Mouse (Mus musculus) stomach, postnatal 0 days (tissue): Measurements from ENCODE around the gene Dchs1. TPM values are rescaled to one million over a fixed set of nuclear protein-coding genes. Genes with fewer than 3 reads are reported as not detected.

Source experiments
- ATAC-seq: fragments of 200-750 bp; cut with Nextera tagmentation; 2 replicates; pipeline ENCODE4 v1.8.0; 2017; ENCODE audit not compliant: low FRiP score, low TSS enrichment
- DNase-seq: peaks from one replicate; pipeline ENCODE4 v3.0.0-alpha.2; 2016; ENCODE audit warnings: low spot score
- H3K27ac ChIP-seq: fragments of 300-500 bp; sonication (generic); replicated peaks from 2 replicates; pipeline ENCODE4 v1.5.1; 2014; ENCODE audit warnings: mild to moderate bottlenecking, control low read depth
- H3K27me3 ChIP-seq: fragments of 300-500 bp; sonication (generic); 2 replicates; pipeline ENCODE4 v1.6.1; 2014; ENCODE audit warnings: low read length; ENCODE audit not compliant: control insufficient read depth, insufficient read depth
- H3K36me3 ChIP-seq: fragments of 300-500 bp; sonication (generic); 2 replicates; pipeline ENCODE4 v1.6.1; 2014; ENCODE audit warnings: low read length, mixed read lengths; ENCODE audit not compliant: control insufficient read depth, insufficient read depth
- H3K4me1 ChIP-seq: fragments of 300-500 bp; sonication (generic); replicated peaks from 2 replicates; pipeline ENCODE4 v1.6.1; 2014; ENCODE audit warnings: antibody characterized with exemption; ENCODE audit not compliant: control insufficient read depth, insufficient read depth
- H3K4me2 ChIP-seq: fragments of 300-500 bp; sonication (generic); replicated peaks from 2 replicates; pipeline ENCODE4 v1.6.1; 2014; ENCODE audit warnings: low read depth, mild to moderate bottlenecking, control low read depth, moderate library complexity
- H3K4me3 ChIP-seq: fragments of 300-500 bp; sonication (generic); 2 replicates; pipeline ENCODE4 v1.5.1; 2014; ENCODE audit warnings: low read depth, low read length, control low read depth
- H3K9ac ChIP-seq: fragments of 300-500 bp; sonication (generic); 2 replicates; pipeline ENCODE4 v1.6.1; 2014; ENCODE audit warnings: mild to moderate bottlenecking, low read length, control low read depth, mixed read lengths
- H3K9me3 ChIP-seq: fragments of 300-500 bp; sonication (generic); 2 replicates; pipeline ENCODE4 v1.6.1; 2016; ENCODE audit warnings: low read length; ENCODE audit not compliant: control insufficient read depth
- CTCF ChIP-seq: IDR thresholded peaks from 2 replicates; pipeline ENCODE4 v1.5.1; 2016; ENCODE audit warnings: antibody characterized with exemption, low read depth, mild to moderate bottlenecking, moderate library complexity
- EP300 ChIP-seq: optimal IDR thresholded peaks from 2 replicates; pipeline ENCODE3; 2016; ENCODE audit warnings: antibody characterized with exemption
- WGBS: fragments of 180-500 bp; shearing (Covaris S2); extraction: QIAGEN DNeasy Blood & Tissue Kit; methylation state at CpG from one replicate; pipeline ENCODE4 v1.1.7; 2014; 5-methylcytosine and 5-hydroxymethylcytosine counted together
- polyA plus RNA-seq: library from polyadenylated mRNA; unstranded; fragments of >200 nt; fragmentation: Nextera tagmentation; extraction: Ambion mirVana; gene quantifications from 2 replicates; pipeline ENCODE4 v1.2.1, GENCODE M21; 2015

The Dchs1 gene
- polyA plus RNA-seq, 1 experiment from 2014 or later = 2.5 TPM

DNA sequence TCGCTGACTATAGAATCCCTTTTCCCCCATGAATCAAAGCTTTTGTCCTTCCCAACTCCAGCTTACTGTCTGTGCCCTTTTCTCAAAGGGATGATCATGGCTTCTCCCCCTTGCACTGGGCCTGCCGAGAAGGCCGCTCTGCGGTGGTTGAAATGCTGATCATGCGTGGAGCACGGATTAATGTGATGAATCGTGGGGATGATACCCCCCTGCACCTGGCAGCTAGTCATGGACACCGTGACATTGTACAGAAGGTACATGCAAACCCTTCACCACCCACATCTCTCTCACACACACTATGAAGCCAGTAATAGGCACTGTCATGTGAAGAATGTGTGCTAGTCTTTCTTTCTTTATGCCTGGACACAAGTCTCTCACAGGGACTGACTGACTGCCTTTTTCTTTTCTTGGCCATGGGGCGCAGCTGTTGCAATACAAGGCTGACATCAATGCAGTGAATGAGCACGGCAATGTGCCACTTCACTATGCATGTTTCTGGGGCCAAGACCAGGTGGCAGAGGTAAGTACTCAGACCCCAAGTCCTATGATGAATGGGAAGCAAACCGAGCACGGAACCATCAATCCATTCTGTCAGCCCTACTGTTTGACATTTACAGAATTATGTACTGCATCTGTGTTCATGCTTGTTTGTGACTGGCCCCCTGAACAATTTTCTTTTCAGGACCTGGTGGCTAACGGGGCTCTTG is 47.2 kb downstream of the Dchs1 start:
- Histone ChIP-seq H3K27me3 (no peaks in the 10 kb centered on the region), H3K9ac (no peak overlapping the region), H3K36me3 (peaks cover 15% of the 10 kb centered on the region; the same call in 1 of the 2 replicates), H3K4me3 (no peak overlapping the region), H3K4me1 (no peaks in the 10 kb centered on the region), H3K27ac (peak overlapping the region; percentile 67), H3K9me3 (no peaks in the 10 kb centered on the region), H3K4me2 (no peak overlapping the region)
- 82% methylated on average over 13 of the region's 13 CpGs for WGBS
- ATAC-seq (no peak), DNase-seq (no peak)
- TF ChIP-seq CTCF = no peak
- TF ChIP-seq EP300 = no peak

- H3K9me3 ChIP-seq = no peaks in the 10 kb centered on the region
- H3K36me3 ChIP-seq = peaks cover 15% of the 10 kb centered on the region; the same call in 1 of the 2 replicates
- no peaks in the 10 kb centered on the region for H3K27me3 ChIP-seq
- peak overlapping the region; percentile 96 for H3K9ac ChIP-seq
- H3K4me1 ChIP-seq = no peaks in the 10 kb centered on the region
- peak overlapping the region; percentile 94 for H3K4me3 ChIP-seq
- DNase-seq = peak; percentile 61
- H3K27ac ChIP-seq = peak overlapping the region; percentile 95
- H3K4me2 ChIP-seq = peak overlapping the region; percentile 84
- ATAC-seq = peak; percentile 63; the same call in 1 of the 2 replicates
- peak; percentile 22; the same call in 1 of the 2 replicates for TF ChIP-seq CTCF
- peak; percentile 26 for TF ChIP-seq EP300
- 12% methylated on average over 3 of the region's 3 CpGs for WGBS
Observed at GRCm38 (mm10) chr7:105738948-105739347, 48.5 kb downstream of the Dchs1 start.

DNA sequence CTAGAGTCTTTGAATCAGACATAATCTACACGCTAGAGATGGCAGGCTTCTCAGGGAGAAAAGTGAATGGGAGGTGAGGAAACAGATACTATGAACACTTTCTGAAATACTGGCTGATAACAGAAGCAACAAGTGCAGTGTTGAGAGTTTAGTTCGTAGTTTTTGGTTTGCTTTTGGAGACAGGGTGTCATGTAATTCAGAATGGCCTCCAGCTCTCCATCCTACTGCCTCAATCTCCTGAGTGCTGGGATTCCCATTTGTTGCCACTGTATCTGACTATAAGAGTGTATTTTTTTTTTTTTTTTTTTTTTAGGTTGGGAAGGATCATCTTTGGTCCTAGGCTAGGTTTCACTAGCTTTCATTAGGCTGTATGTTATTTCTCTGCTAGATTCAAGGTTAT is 49.2 kb downstream of the Dchs1 start:
- Histone ChIP-seq H3K9me3 (no peaks in the 10 kb centered on the region), H3K4me2 (peak overlapping the region; percentile 84), H3K27me3 (no peaks in the 10 kb centered on the region), H3K9ac (peak overlapping the region; percentile 96), H3K36me3 (peaks cover 21% of the 10 kb centered on the region), H3K4me1 (no peaks in the 10 kb centered on the region), H3K4me3 (peak overlapping the region; percentile 94), H3K27ac (peak overlapping the region; percentile 95)
- no peak for ATAC-seq
- DNase-seq = peak; percentile 7
- TF ChIP-seq CTCF (no peak), EP300 (no peak)
- WGBS = 58% methylated on average over 2 of the region's 2 CpGs

GRCm38 (mm10) chr7:105737648-105738047 is 49.8 kb downstream of the Dchs1 start:
- H3K4me3 ChIP-seq = peak overlapping the region; percentile 94
- H3K9ac ChIP-seq = peak overlapping the region; percentile 96
- no peaks in the 10 kb centered on the region for H3K27me3 ChIP-seq
- peak overlapping the region; percentile 84 for H3K4me2 ChIP-seq
- no peaks in the 10 kb centered on the region for H3K4me1 ChIP-seq
- TF ChIP-seq CTCF (no peak), EP300 (no peak)
- H3K9me3 ChIP-seq = no peaks in the 10 kb centered on the region
- ATAC-seq = no peak
- 17% methylated on average over 3 of the region's 3 CpGs for WGBS
- H3K27ac ChIP-seq = peak overlapping the region; percentile 95
- peaks cover 23% of the 10 kb centered on the region for H3K36me3 ChIP-seq
- DNase-seq = no peak

DNA sequence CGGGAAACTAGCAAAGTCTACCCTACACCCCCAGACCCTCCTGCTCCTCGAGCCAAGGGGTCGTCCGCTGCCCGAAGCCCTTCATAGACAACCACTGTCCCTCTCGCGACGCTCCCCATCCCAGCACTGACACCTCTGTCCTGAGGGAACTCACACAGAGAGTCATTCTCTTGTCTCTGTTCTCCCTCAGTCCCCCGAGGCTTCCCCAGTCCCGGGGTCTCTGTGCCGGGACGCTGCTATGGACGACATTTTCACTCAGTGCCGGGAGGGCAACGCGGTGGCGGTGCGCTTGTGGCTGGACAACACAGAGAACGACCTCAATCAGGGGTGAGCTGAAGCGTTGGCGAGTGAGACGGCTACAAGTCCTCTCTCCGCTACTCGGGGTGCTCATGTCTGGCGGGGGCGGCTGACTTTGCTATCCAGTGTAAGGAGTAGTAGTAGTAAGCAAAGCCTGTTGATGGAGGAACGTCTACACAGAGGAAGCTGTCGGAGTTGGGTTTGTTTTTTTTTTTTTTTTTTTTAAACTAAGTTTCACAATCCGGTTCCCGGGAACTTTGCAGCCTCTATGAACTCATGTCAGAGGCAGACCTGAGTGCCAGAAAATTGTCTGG is 50.4 kb downstream of the Dchs1 start, which contains the start of gene Rrp8:
Gene Rrp8, minus strand, starts transcription at position 475 of the 611 bp plus-strand sequence.
- Histone ChIP-seq H3K9me3 (no peaks in the 10 kb centered on the region), H3K36me3 (peaks cover 21% of the 10 kb centered on the region), H3K27me3 (no peaks in the 10 kb centered on the region), H3K9ac (peak within 1 kb of the TSS; percentile 96), H3K27ac (peak within 1 kb of the TSS; percentile 95), H3K4me2 (peak within 1 kb of the TSS; percentile 84), H3K4me3 (peak within 1 kb of the TSS; percentile 94), H3K4me1 (no peaks in the 10 kb centered on the region)
- peak; percentile 47 for DNase-seq
- under 1% methylated on average over 30 of the region's 30 CpGs for WGBS
- no peak for ATAC-seq
- TF ChIP-seq CTCF (no peak), EP300 (no peak)
